Mouse (Mus musculus): ENCODE results near the gene Slc43a1.

Gene Slc43a1

GRCm38 (mm10) chr2:84840748-84841563 is 2.3 kb downstream of the Slc43a1 start:
- H3K27me3 ChIP-seq (ENCODE audit: control insufficient read depth, insufficient read depth, low read length, poor library complexity, severe bottlenecking) = no peaks in the 10 kb centered on the region
- no peak for DNase-seq (ENCODE audit: low read depth, low spot score)
- H3K36me3 ChIP-seq (ENCODE audit: control insufficient read depth, insufficient read depth, low read length, poor library complexity, severe bottlenecking) = no peaks in the 10 kb centered on the region

- H3K27me3 ChIP-seq (ENCODE audit: control insufficient read depth, insufficient read depth, low read length, poor library complexity, severe bottlenecking) = no peaks in the 10 kb centered on the region
- H3K36me3 ChIP-seq (ENCODE audit: control insufficient read depth, insufficient read depth, low read length, poor library complexity, severe bottlenecking) = no peaks in the 10 kb centered on the region
- DNase-seq (ENCODE audit: low read depth, low spot score) = no peak
These were observed 3.3 kb downstream of the Slc43a1 start for GRCm38 (mm10) chr2:84841905-84842304.

- no peaks in the 10 kb centered on the region for H3K27me3 ChIP-seq (ENCODE audit: control insufficient read depth, insufficient read depth, low read length, poor library complexity, severe bottlenecking)
- DNase-seq (ENCODE audit: low read depth, low spot score) = no peak
- no peaks in the 10 kb centered on the region for H3K36me3 ChIP-seq (ENCODE audit: control insufficient read depth, insufficient read depth, low read length, poor library complexity, severe bottlenecking)
These were observed 5.0 kb downstream of the Slc43a1 start for GRCm38 (mm10) chr2:84843654-84844053.

- Histone ChIP-seq H3K36me3 (ENCODE audit: control insufficient read depth, insufficient read depth, low read length, poor library complexity, severe bottlenecking) (no peaks in the 10 kb centered on the region), H3K27me3 (ENCODE audit: control insufficient read depth, insufficient read depth, low read length, poor library complexity, severe bottlenecking) (no peaks in the 10 kb centered on the region)
- DNase-seq (ENCODE audit: low read depth, low spot score) = no peak
These were observed 6.6 kb downstream of the Slc43a1 start for GRCm38 (mm10) chr2:84845226-84845625.

- no peak for DNase-seq (ENCODE audit: low read depth, low spot score)
- H3K36me3 ChIP-seq (ENCODE audit: control insufficient read depth, insufficient read depth, low read length, poor library complexity, severe bottlenecking) = peaks cover 2% of the 10 kb centered on the region; the same call in 1 of the 2 replicates
- H3K27me3 ChIP-seq (ENCODE audit: control insufficient read depth, insufficient read depth, low read length, poor library complexity, severe bottlenecking) = no peaks in the 10 kb centered on the region
These were observed 11.9 kb downstream of the Slc43a1 start for GRCm38 (mm10) chr2:84850407-84851129.

- no peaks in the 10 kb centered on the region for H3K27me3 ChIP-seq (ENCODE audit: control insufficient read depth, insufficient read depth, low read length, poor library complexity, severe bottlenecking)
- DNase-seq (ENCODE audit: low read depth, low spot score) = no peak
- H3K36me3 ChIP-seq (ENCODE audit: control insufficient read depth, insufficient read depth, low read length, poor library complexity, severe bottlenecking) = peaks cover 2% of the 10 kb centered on the region; the same call in 1 of the 2 replicates
These were observed 12.7 kb downstream of the Slc43a1 start for GRCm38 (mm10) chr2:84851130-84852040.

- Histone ChIP-seq H3K27me3 (ENCODE audit: control insufficient read depth, insufficient read depth, low read length, poor library complexity, severe bottlenecking) (no peaks in the 10 kb centered on the region), H3K36me3 (ENCODE audit: control insufficient read depth, insufficient read depth, low read length, poor library complexity, severe bottlenecking) (peaks cover 2% of the 10 kb centered on the region; the same call in 1 of the 2 replicates)
- peak; percentile 71 for DNase-seq (ENCODE audit: low read depth, low spot score)
These were observed 17.1 kb downstream of the Slc43a1 start for GRCm38 (mm10) chr2:84855732-84856131.

- no peak for DNase-seq (ENCODE audit: low read depth, low spot score)
- Histone ChIP-seq H3K36me3 (ENCODE audit: control insufficient read depth, insufficient read depth, low read length, poor library complexity, severe bottlenecking) (no peaks in the 10 kb centered on the region), H3K27me3 (ENCODE audit: control insufficient read depth, insufficient read depth, low read length, poor library complexity, severe bottlenecking) (no peaks in the 10 kb centered on the region)
These were observed 19.9 kb downstream of the Slc43a1 start for GRCm38 (mm10) chr2:84858551-84858950.

- DNase-seq (ENCODE audit: low read depth, low spot score) = no peak
- Histone ChIP-seq H3K27me3 (ENCODE audit: control insufficient read depth, insufficient read depth, low read length, poor library complexity, severe bottlenecking) (no peaks in the 10 kb centered on the region), H3K36me3 (ENCODE audit: control insufficient read depth, insufficient read depth, low read length, poor library complexity, severe bottlenecking) (no peaks in the 10 kb centered on the region)
These were observed 21.5 kb downstream of the Slc43a1 start for GRCm38 (mm10) chr2:84859991-84860780.

- DNase-seq (ENCODE audit: low read depth, low spot score) = no peak
- H3K27me3 ChIP-seq (ENCODE audit: control insufficient read depth, insufficient read depth, low read length, poor library complexity, severe bottlenecking) = no peaks in the 10 kb centered on the region
- H3K36me3 ChIP-seq (ENCODE audit: control insufficient read depth, insufficient read depth, low read length, poor library complexity, severe bottlenecking) = no peaks in the 10 kb centered on the region
These were observed 22.8 kb downstream of the Slc43a1 start for GRCm38 (mm10) chr2:84861430-84861829.

GRCm38 (mm10) chr2:84862231-84862630 is 23.6 kb downstream of the Slc43a1 start:
- Histone ChIP-seq H3K27me3 (ENCODE audit: control insufficient read depth, insufficient read depth, low read length, poor library complexity, severe bottlenecking) (no peaks in the 10 kb centered on the region), H3K36me3 (ENCODE audit: control insufficient read depth, insufficient read depth, low read length, poor library complexity, severe bottlenecking) (no peaks in the 10 kb centered on the region)
- DNase-seq (ENCODE audit: low read depth, low spot score) = no peak

GRCm38 (mm10) chr2:84865616-84866571 is 27.2 kb downstream of the Slc43a1 start:
- Histone ChIP-seq H3K27me3 (ENCODE audit: control insufficient read depth, insufficient read depth, low read length, poor library complexity, severe bottlenecking) (no peaks in the 10 kb centered on the region), H3K36me3 (ENCODE audit: control insufficient read depth, insufficient read depth, low read length, poor library complexity, severe bottlenecking) (no peaks in the 10 kb centered on the region)
- DNase-seq (ENCODE audit: low read depth, low spot score) = peak; percentile 70

- Histone ChIP-seq H3K27me3 (ENCODE audit: control insufficient read depth, insufficient read depth, low read length, poor library complexity, severe bottlenecking) (no peaks in the 10 kb centered on the region), H3K36me3 (ENCODE audit: control insufficient read depth, insufficient read depth, low read length, poor library complexity, severe bottlenecking) (no peaks in the 10 kb centered on the region)
- peak; percentile 79 for DNase-seq (ENCODE audit: low read depth, low spot score)
These were observed 29.9 kb downstream of the Slc43a1 start for GRCm38 (mm10) chr2:84868521-84868943.

All from splenic B cell, adult 2 months (primary cell).